Mouse (Mus musculus): Measurements from ENCODE around the gene Ppp1r3f. TPM values are rescaled to one million over a fixed set of nuclear protein-coding genes. Genes with fewer than 3 reads are reported as not detected.

Ppp1r3f gene
- polyA plus RNA-seq, 1 experiment from 2014 or later, result 1.9 TPM

GRCm38 (mm10) chrX:7586356-7586755 lies 12.3 kb upstream of the Ppp1r3f start:
- H3K4me1 ChIP-seq (ENCODE audit: insufficient read depth, low read length), result no peaks in the 10 kb centered on the region
- H3K27me3 ChIP-seq (ENCODE audit: insufficient read depth, low read length), result no peaks in the 10 kb centered on the region
- H3K27ac ChIP-seq (ENCODE audit: low read length), result no peak overlapping the region
- no peak overlapping the region for H3K4me2 ChIP-seq (replicated peaks; ENCODE audit: low read depth, low read length)
- 95% methylated on average over 4 of the region's 5 CpGs for WGBS
- H3K36me3 ChIP-seq (ENCODE audit: insufficient read depth, low read length), result no peaks in the 10 kb centered on the region
- H3K9ac ChIP-seq (replicated peaks; ENCODE audit: low read length), result no peak overlapping the region
- H3K4me3 ChIP-seq (ENCODE audit: low read length), result no peak overlapping the region
- H3K9me3 ChIP-seq (ENCODE audit: low read length), result no peaks in the 10 kb centered on the region
- ATAC-seq (ENCODE audit: low FRiP score, low TSS enrichment), result no peak; the same call in 1 of the 2 replicates

DNA sequence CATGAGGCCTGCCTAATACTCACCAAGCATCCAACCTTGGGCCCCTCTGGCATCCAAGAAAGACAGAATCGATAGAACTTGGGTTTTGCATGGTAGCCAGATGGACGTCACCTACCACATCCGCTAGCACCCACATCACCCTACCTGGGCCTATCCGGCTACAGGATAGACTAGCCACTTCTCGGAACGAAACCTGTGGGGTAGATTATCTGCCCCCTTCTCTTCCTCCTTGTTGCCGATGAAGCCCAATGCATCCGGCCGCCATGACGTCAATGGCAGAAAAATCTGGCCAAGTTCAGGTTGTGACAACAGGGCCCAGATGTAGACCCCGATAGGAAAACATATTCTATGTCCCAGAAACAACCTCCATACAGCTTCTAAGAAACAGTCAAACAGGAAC lies 9.8 kb upstream of the Ppp1r3f start:
- Histone ChIP-seq H3K9me3 (ENCODE audit: low read length) (no peaks in the 10 kb centered on the region), H3K36me3 (ENCODE audit: insufficient read depth, low read length) (no peaks in the 10 kb centered on the region), H3K4me3 (ENCODE audit: low read length) (no peak overlapping the region), H3K4me1 (ENCODE audit: insufficient read depth, low read length) (no peaks in the 10 kb centered on the region), H3K27me3 (ENCODE audit: insufficient read depth, low read length) (no peaks in the 10 kb centered on the region), H3K4me2 (replicated peaks; ENCODE audit: low read depth, low read length) (no peak overlapping the region), H3K27ac (ENCODE audit: low read length) (no peak overlapping the region), H3K9ac (replicated peaks; ENCODE audit: low read length) (no peak overlapping the region)
- ATAC-seq (ENCODE audit: low FRiP score, low TSS enrichment), result no peak
- WGBS, result 90% methylated on average over 11 of the region's 11 CpGs

DNA sequence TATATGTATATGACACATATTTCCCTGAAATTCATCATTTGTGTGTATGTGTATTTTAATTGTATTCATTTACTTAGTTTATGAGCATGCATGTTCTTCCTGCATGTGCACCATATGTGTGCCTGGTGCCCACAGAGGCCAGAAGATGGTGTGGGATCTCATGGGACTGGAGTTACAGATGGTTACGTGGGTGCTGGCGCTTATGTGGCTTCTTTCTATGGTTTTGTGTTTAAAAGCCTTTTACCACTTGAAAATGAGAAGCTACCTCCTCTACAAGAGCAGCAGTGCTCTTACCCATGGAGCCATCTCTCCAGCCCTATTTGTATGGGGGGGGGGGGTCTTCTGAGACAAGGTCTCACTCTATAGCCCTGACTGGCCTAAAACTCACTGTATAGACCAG lies 7.1 kb upstream of the Ppp1r3f start:
- H3K9me3 ChIP-seq (ENCODE audit: low read length), result no peaks in the 10 kb centered on the region
- no peaks in the 10 kb centered on the region for H3K27me3 ChIP-seq (ENCODE audit: insufficient read depth, low read length)
- no peak for ATAC-seq (ENCODE audit: low FRiP score, low TSS enrichment)
- 93% methylated on average over 2 of the region's 2 CpGs for WGBS
- H3K9ac ChIP-seq (replicated peaks; ENCODE audit: low read length), result no peak overlapping the region
- H3K27ac ChIP-seq (ENCODE audit: low read length), result no peak overlapping the region
- no peak overlapping the region for H3K4me3 ChIP-seq (ENCODE audit: low read length)
- H3K36me3 ChIP-seq (ENCODE audit: insufficient read depth, low read length), result no peaks in the 10 kb centered on the region
- H3K4me1 ChIP-seq (ENCODE audit: insufficient read depth, low read length), result no peaks in the 10 kb centered on the region
- H3K4me2 ChIP-seq (replicated peaks; ENCODE audit: low read depth, low read length), result no peak overlapping the region

- no peak overlapping the region for H3K9ac ChIP-seq (replicated peaks; ENCODE audit: low read length)
- peak overlapping the region; percentile 61 for H3K4me3 ChIP-seq (ENCODE audit: low read length)
- H3K4me2 ChIP-seq (replicated peaks; ENCODE audit: low read depth, low read length), result peak overlapping the region; percentile 60
- H3K9me3 ChIP-seq (ENCODE audit: low read length), result no peaks in the 10 kb centered on the region; the same call in 1 of the 2 replicates
- H3K27ac ChIP-seq (ENCODE audit: low read length), result no peak overlapping the region
- H3K4me1 ChIP-seq (ENCODE audit: insufficient read depth, low read length), result peaks cover 24% of the 10 kb centered on the region
- ATAC-seq (ENCODE audit: low FRiP score, low TSS enrichment), result no peak
- H3K27me3 ChIP-seq (ENCODE audit: insufficient read depth, low read length), result no peaks in the 10 kb centered on the region
- no peaks in the 10 kb centered on the region for H3K36me3 ChIP-seq (ENCODE audit: insufficient read depth, low read length)
- 28% methylated on average over 4 of the region's 6 CpGs for WGBS
Measured at GRCm38 (mm10) chrX:7574885-7575231, 775 bp upstream of the Ppp1r3f start.

- Histone ChIP-seq H3K4me3 (ENCODE audit: low read length) (peak within 1 kb of the TSS; percentile 61), H3K27ac (ENCODE audit: low read length) (peak within 1 kb of the TSS; percentile 73), H3K4me1 (ENCODE audit: insufficient read depth, low read length) (peaks cover 24% of the 10 kb centered on the region), H3K9ac (replicated peaks; ENCODE audit: low read length) (peak within 1 kb of the TSS; percentile 82), H3K36me3 (ENCODE audit: insufficient read depth, low read length) (no peaks in the 10 kb centered on the region), H3K4me2 (replicated peaks; ENCODE audit: low read depth, low read length) (peak within 1 kb of the TSS; percentile 67), H3K27me3 (ENCODE audit: insufficient read depth, low read length) (no peaks in the 10 kb centered on the region), H3K9me3 (ENCODE audit: low read length) (no peaks in the 10 kb centered on the region; the same call in 1 of the 2 replicates)
- WGBS, result 40% methylated on average over 47 of the region's 72 CpGs
- ATAC-seq (ENCODE audit: low FRiP score, low TSS enrichment), result peak; percentile 29
Measured at GRCm38 (mm10) chrX:7573176-7574086, 652 bp downstream of the Ppp1r3f start, which contains the start of gene Foxp3. Gene Foxp3 (plus strand): TSS chrX:7573644.

DNA sequence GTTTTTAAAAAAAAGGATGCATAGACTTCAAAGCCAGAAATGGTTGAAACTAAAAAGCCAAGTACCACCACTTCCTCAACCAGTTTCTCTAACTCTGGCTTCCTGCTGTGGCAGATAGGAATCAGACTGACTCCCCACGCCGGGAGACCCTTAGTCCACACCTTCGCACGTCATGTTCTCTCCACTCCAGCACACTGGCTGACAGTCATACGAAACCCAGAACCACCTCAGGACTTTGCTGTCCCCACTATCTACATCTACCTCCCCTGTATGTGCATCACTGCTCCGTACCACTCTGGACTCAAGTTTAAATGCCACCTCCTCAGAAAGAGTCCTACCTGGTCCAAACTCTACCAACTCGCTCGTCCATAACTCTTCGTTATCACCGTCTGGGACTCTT lies 1.6 kb downstream of the Ppp1r3f start:
- Histone ChIP-seq H3K27me3 (ENCODE audit: insufficient read depth, low read length) (no peaks in the 10 kb centered on the region), H3K36me3 (ENCODE audit: insufficient read depth, low read length) (no peaks in the 10 kb centered on the region), H3K4me3 (ENCODE audit: low read length) (no peak overlapping the region), H3K4me2 (replicated peaks; ENCODE audit: low read depth, low read length) (peak overlapping the region; percentile 67), H3K9me3 (ENCODE audit: low read length) (no peaks in the 10 kb centered on the region; the same call in 1 of the 2 replicates), H3K9ac (replicated peaks; ENCODE audit: low read length) (no peak overlapping the region), H3K27ac (ENCODE audit: low read length) (no peak overlapping the region), H3K4me1 (ENCODE audit: insufficient read depth, low read length) (peaks cover 24% of the 10 kb centered on the region)
- no peak for ATAC-seq (ENCODE audit: low FRiP score, low TSS enrichment)
- 82% methylated on average over 10 of the region's 10 CpGs for WGBS

DNA sequence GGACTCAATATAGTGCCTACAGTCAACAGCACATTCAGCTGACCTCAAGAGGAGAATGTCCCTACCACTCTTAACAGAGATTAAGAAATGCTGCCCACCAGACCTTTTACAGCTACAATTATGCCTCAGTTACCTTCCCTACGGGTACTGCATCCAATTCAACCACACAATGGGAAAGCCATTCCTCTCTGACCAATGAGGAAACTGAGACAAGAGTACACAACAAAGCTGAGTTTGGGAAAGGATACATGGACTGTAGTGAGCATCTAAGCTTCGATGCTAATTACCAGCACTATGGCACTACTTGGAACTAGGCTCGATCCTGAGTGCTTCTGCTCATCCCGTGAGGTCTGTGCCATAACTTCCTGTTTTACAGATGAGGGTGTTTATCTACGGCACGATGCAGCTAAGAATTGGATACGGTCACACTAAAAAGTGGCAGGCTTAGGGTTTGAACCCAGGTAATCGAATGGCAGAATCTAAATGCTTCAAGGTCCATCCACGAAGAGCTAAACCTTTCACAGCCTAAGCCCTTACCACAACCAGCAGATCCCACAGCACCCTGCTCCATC lies 2.4 kb downstream of the Ppp1r3f start:
- Histone ChIP-seq H3K4me3 (ENCODE audit: low read length) (no peak overlapping the region), H3K4me2 (replicated peaks; ENCODE audit: low read depth, low read length) (no peak overlapping the region), H3K36me3 (ENCODE audit: insufficient read depth, low read length) (no peaks in the 10 kb centered on the region), H3K27me3 (ENCODE audit: insufficient read depth, low read length) (no peaks in the 10 kb centered on the region), H3K27ac (ENCODE audit: low read length) (no peak overlapping the region), H3K4me1 (ENCODE audit: insufficient read depth, low read length) (peaks cover 24% of the 10 kb centered on the region), H3K9me3 (ENCODE audit: low read length) (no peaks in the 10 kb centered on the region; the same call in 1 of the 2 replicates), H3K9ac (replicated peaks; ENCODE audit: low read length) (no peak overlapping the region)
- ATAC-seq (ENCODE audit: low FRiP score, low TSS enrichment), result no peak
- WGBS, result 87% methylated on average over 9 of the region's 9 CpGs

- Histone ChIP-seq H3K9ac (replicated peaks; ENCODE audit: low read length) (no peak overlapping the region), H3K4me3 (ENCODE audit: low read length) (no peak overlapping the region), H3K4me2 (replicated peaks; ENCODE audit: low read depth, low read length) (no peak overlapping the region), H3K4me1 (ENCODE audit: insufficient read depth, low read length) (peaks cover 24% of the 10 kb centered on the region), H3K9me3 (ENCODE audit: low read length) (no peaks in the 10 kb centered on the region; the same call in 1 of the 2 replicates), H3K36me3 (ENCODE audit: insufficient read depth, low read length) (no peaks in the 10 kb centered on the region), H3K27ac (ENCODE audit: low read length) (no peak overlapping the region), H3K27me3 (ENCODE audit: insufficient read depth, low read length) (no peaks in the 10 kb centered on the region)
- 55% methylated on average over 7 of the region's 7 CpGs for whole genome bisulfite sequencing
- ATAC-seq (ENCODE audit: low FRiP score, low TSS enrichment), result no peak
Measured at GRCm38 (mm10) chrX:7570481-7571175, 3.5 kb downstream of the Ppp1r3f start.

DNA sequence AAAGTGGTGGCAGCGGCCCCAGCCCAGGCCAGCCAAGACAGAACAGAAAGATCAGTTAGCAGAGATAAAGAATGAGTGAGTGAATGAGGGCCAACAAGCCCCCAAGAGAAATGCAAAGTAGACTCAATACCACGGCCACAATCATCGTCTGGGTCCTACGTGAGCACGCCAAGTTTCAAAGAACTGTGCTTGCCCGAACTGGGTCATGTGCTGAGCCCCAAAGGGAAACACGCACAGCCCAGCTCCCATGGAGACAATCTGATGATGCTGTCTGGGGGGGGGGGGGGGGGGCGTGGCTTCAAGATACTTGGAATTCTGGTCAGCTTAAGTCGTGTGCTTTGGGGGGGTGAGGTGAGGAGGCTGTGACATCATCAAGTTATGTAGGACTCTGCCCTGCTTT lies 6.6 kb downstream of the Ppp1r3f start:
- Histone ChIP-seq H3K27me3 (ENCODE audit: insufficient read depth, low read length) (no peaks in the 10 kb centered on the region), H3K4me1 (ENCODE audit: insufficient read depth, low read length) (peaks cover 15% of the 10 kb centered on the region), H3K9ac (replicated peaks; ENCODE audit: low read length) (no peak overlapping the region), H3K9me3 (ENCODE audit: low read length) (no peaks in the 10 kb centered on the region), H3K27ac (ENCODE audit: low read length) (no peak overlapping the region), H3K4me3 (ENCODE audit: low read length) (no peak overlapping the region), H3K36me3 (ENCODE audit: insufficient read depth, low read length) (no peaks in the 10 kb centered on the region), H3K4me2 (replicated peaks; ENCODE audit: low read depth, low read length) (no peak overlapping the region)
- no peak for ATAC-seq (ENCODE audit: low FRiP score, low TSS enrichment)
- 75% methylated on average over 9 of the region's 9 CpGs for WGBS

Data from kidney, embryonic 16.5 days (tissue).